ENCODE assay signal across 29 mouse cellular contexts in genomic region chr8:6374712-6375111, GRCm38 (mm10).
"Had no signal": no experiment of that assay in that cellular context is flagged by ENCODE, and none has a peak within 500 bp of the region (broad histone marks: within the 10 kb centered on the region; RNA-seq: fewer than 3 reads in every experiment).

No protein-coding gene starts in this region.

- DNase-seq: left cerebral cortex, postnatal 4 days; liver; liver, embryonic 13.5 days; liver, postnatal 0 days; lung, adult 18-20 months; lung, embryonic 14.5 days; lung, postnatal 10 days; lung, postnatal 14 days; lung, postnatal 36 days; lung, postnatal 4 days; midbrain, embryonic 14.5 days had no signal

- H3K27ac ChIP-seq: limb, embryonic 10.5 days; limb, embryonic 12.5 days; limb, embryonic 13.5 days; limb, embryonic 15.5 days; liver, embryonic 12.5 days; liver, embryonic 13.5 days; liver, embryonic 14.5 days; liver, embryonic 15.5 days; lung, embryonic 15.5 days; macrophage; midbrain, embryonic 10.5 days; midbrain, embryonic 12.5 days; midbrain, embryonic 13.5 days; midbrain, embryonic 15.5 days; neural tube, embryonic 12.5 days had no signal

- ATAC-seq: liver, embryonic 12.5 days; liver, postnatal 0 days; lung, postnatal 0 days; midbrain, embryonic 13.5 days; midbrain, embryonic 15.5 days; midbrain, embryonic 16.5 days had no signal

- H3K4me3 ChIP-seq: limb, embryonic 10.5 days; limb, embryonic 12.5 days; limb, embryonic 13.5 days; limb, embryonic 15.5 days; liver, embryonic 12.5 days; liver, embryonic 13.5 days; liver, embryonic 15.5 days; lung, embryonic 15.5 days; megakaryocyte, embryonic 14.5 days; midbrain, embryonic 10.5 days; midbrain, embryonic 12.5 days; midbrain, embryonic 13.5 days; midbrain, embryonic 15.5 days; myocyte; neural tube, embryonic 12.5 days had no signal

- H3K4me1 ChIP-seq: limb, embryonic 10.5 days; limb, embryonic 12.5 days; limb, embryonic 13.5 days; limb, embryonic 15.5 days; liver, embryonic 12.5 days; liver, embryonic 13.5 days; liver, embryonic 15.5 days; lung, embryonic 15.5 days; megakaryocyte, embryonic 14.5 days; midbrain, embryonic 10.5 days; midbrain, embryonic 12.5 days; midbrain, embryonic 13.5 days; midbrain, embryonic 15.5 days; neural tube, embryonic 12.5 days had no signal
